Mouse (Mus musculus) erythroblast, embryonic 14.5 days (primary cell): ENCODE measurements around the gene Ints3.

Source experiments
- GATA1 ChIP-seq: IDR thresholded peaks from 2 replicates; pipeline ENCODE4 v1.6.1; 2012; ENCODE audit warnings: low read length, inconsistent platforms, mixed read lengths
- TAL1 ChIP-seq: IDR thresholded peaks from 3 replicates; pipeline ENCODE4 v1.6.1; 2012; ENCODE audit warnings: low read length, inconsistent platforms, mixed read lengths

GRCm38 (mm10) chr3:90440756-90441155, 7.3 kb upstream of the Ints3 start:
- no peak for TF ChIP-seq TAL1
- TF ChIP-seq GATA1: no peak
